Mouse (Mus musculus) neural tube, embryonic 15.5 days (tissue): Measurements from ENCODE around the gene Rccd1. TPM values are rescaled to one million over a fixed set of nuclear protein-coding genes. Genes with fewer than 3 reads are reported as not detected.
"Not testable (repeated sequence)": the region's sequence is repeated elsewhere in the genome, so short reads cannot be mapped to it uniquely, and the experiment has no call there.

ENCODE experiments used
- ATAC-seq: fragments of 200-750 bp; cut with Nextera tagmentation; 2 replicates; pipeline ENCODE4 v1.8.0; 2017; ENCODE audit warnings: mild to moderate bottlenecking, moderate TSS enrichment, moderate library complexity; ENCODE audit not compliant: low FRiP score
- H3K27ac ChIP-seq: fragments of 300-500 bp; sonication (generic); replicated peaks from 2 replicates; pipeline ENCODE4 v1.5.1; 2015; ENCODE audit warnings: mild to moderate bottlenecking, inconsistent platforms
- H3K27me3 ChIP-seq: fragments of 300-500 bp; sonication (generic); replicated peaks from 2 replicates; pipeline ENCODE4 v1.6.1; 2015; ENCODE audit warnings: inconsistent platforms
- H3K36me3 ChIP-seq: fragments of 300-500 bp; sonication (generic); 2 replicates; pipeline ENCODE4 v1.6.1; 2015; ENCODE audit warnings: inconsistent platforms
- H3K4me1 ChIP-seq: fragments of 300-500 bp; sonication (generic); 2 replicates; pipeline ENCODE4 v1.6.1; 2015; ENCODE audit warnings: inconsistent platforms
- H3K4me2 ChIP-seq: fragments of 300-500 bp; sonication (generic); 2 replicates; pipeline ENCODE4 v1.6.1; 2015; ENCODE audit warnings: inconsistent platforms, mild to moderate bottlenecking, moderate library complexity
- H3K4me3 ChIP-seq: fragments of 300-500 bp; sonication (generic); replicated peaks from 2 replicates; pipeline ENCODE4 v1.5.1; 2015; ENCODE audit warnings: mild to moderate bottlenecking, inconsistent platforms
- H3K9ac ChIP-seq: fragments of 300-500 bp; sonication (generic); replicated peaks from 2 replicates; pipeline ENCODE4 v1.6.1; 2015; ENCODE audit warnings: mild to moderate bottlenecking, inconsistent platforms
- H3K9me3 ChIP-seq: fragments of 300-500 bp; sonication (generic); replicated peaks from 2 replicates; pipeline ENCODE4 v1.6.1; 2016; ENCODE audit warnings: inconsistent platforms
- WGBS: fragments of 180-500 bp; shearing (Covaris S2); methylation state at CpG from one replicate; pipeline ENCODE4 v1.1.7; 2015; ENCODE audit warnings: mixed read lengths; 5-methylcytosine and 5-hydroxymethylcytosine counted together
- polyA plus RNA-seq: library from polyadenylated mRNA; unstranded; fragments of >200 nt; fragmentation: Nextera tagmentation; extraction: Ambion mirVana; gene quantifications from 2 replicates; pipeline ENCODE4 v1.2.1, GENCODE M21; 2015

Rccd1 gene
- polyA plus RNA-seq, 1 experiment from 2014 or later: 14.6 TPM

DNA sequence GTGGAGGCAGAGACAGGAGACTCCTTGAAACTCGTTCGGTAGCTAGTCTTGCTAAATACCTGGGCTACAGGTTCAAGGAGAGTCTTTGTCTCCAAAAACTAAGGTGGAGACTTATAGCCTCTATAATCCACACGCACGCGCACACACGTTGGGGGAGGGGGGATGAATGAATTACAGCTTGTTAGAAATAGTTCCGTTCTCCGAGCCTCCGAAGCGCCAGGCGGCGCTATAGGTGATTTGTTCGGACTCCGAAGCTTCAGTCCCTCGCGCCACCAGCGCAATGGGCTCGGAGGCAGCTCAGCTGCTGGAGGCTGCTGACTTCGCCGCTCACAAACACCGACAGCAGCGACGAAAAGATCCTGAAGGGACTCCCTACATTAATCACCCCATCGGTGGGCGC is 18.6 kb upstream of the Rccd1 start, which contains the start of gene Hddc3:
Gene Hddc3 (plus strand): TSS at position 247 of the 400 bp plus-strand sequence.
- H3K4me1 ChIP-seq: peaks cover 48% of the 10 kb centered on the region
- H3K27me3 ChIP-seq: no peaks in the 10 kb centered on the region
- peak within 1 kb of the TSS; percentile 46 for H3K4me3 ChIP-seq
- H3K27ac ChIP-seq: peak within 1 kb of the TSS; percentile 83
- H3K4me2 ChIP-seq: peak within 1 kb of the TSS; percentile 78
- ATAC-seq: peak; percentile 22; the same call in 1 of the 2 replicates
- no peaks in the 10 kb centered on the region for H3K9me3 ChIP-seq
- no peaks in the 10 kb centered on the region for H3K36me3 ChIP-seq
- WGBS: 1% methylated on average over 25 of the region's 25 CpGs
- H3K9ac ChIP-seq: peak within 1 kb of the TSS; percentile 60

DNA sequence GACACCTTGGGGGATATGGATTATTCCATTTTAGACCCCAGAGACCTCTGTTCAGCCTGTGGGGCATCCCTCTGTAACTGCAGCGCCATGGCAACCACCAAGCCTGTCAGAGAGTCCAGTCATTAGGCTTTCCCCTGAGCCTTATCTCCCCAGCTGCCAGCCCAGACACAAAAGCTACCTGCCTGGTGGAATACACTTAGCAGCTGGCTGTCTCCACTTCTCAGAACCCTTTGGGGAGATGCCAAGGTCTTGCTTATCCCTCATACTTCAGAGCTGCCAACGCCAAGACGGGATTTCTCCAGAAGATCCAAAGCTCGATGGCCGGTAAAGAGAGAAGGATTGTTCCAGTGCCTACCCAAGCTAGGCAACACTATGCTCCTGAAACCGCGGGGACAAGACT is 17.5 kb upstream of the Rccd1 start:
- no peaks in the 10 kb centered on the region for H3K9me3 ChIP-seq
- WGBS: 80% methylated on average over 7 of the region's 7 CpGs
- H3K4me3 ChIP-seq: no peak overlapping the region
- H3K27ac ChIP-seq: no peak overlapping the region
- peaks cover 56% of the 10 kb centered on the region for H3K4me1 ChIP-seq
- no peak for ATAC-seq
- no peak overlapping the region for H3K4me2 ChIP-seq
- no peak overlapping the region for H3K9ac ChIP-seq
- H3K36me3 ChIP-seq: peaks cover 9% of the 10 kb centered on the region
- H3K27me3 ChIP-seq: no peaks in the 10 kb centered on the region

DNA sequence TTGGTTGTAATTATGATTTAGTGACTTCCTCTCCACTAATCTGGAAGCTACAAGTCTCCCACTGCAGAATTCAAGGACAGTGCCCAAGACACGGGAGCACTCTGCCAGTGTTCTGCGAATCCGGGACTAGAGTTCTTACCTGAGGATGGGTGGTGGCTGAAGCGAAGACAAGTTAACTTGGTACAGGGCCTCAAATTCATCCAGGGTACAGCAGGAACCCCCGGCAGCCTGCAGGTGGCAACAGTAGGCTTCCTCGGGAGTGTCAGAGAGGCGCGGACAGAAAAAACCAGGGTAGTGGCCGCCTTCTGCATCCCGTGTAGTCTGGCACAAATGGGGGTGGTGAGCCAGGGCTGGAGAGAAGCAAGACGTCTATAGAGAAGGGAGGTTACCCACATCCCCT is 16.5 kb upstream of the Rccd1 start, which contains the start of gene Unc45a:
Gene Unc45a (minus strand): TSS at position 213 of the 400 bp plus-strand sequence.
- peak within 1 kb of the TSS; percentile 89 for H3K27ac ChIP-seq
- H3K4me3 ChIP-seq: peak within 1 kb of the TSS; percentile 56
- peaks cover 60% of the 10 kb centered on the region for H3K4me1 ChIP-seq
- no peaks in the 10 kb centered on the region for H3K27me3 ChIP-seq
- H3K36me3 ChIP-seq: peaks cover 19% of the 10 kb centered on the region
- peak; percentile 42 for ATAC-seq
- peak within 1 kb of the TSS; percentile 89 for H3K4me2 ChIP-seq
- 3% methylated on average over 11 of the region's 11 CpGs for WGBS
- peak within 1 kb of the TSS; percentile 61 for H3K9ac ChIP-seq
- H3K9me3 ChIP-seq: no peaks in the 10 kb centered on the region

DNA sequence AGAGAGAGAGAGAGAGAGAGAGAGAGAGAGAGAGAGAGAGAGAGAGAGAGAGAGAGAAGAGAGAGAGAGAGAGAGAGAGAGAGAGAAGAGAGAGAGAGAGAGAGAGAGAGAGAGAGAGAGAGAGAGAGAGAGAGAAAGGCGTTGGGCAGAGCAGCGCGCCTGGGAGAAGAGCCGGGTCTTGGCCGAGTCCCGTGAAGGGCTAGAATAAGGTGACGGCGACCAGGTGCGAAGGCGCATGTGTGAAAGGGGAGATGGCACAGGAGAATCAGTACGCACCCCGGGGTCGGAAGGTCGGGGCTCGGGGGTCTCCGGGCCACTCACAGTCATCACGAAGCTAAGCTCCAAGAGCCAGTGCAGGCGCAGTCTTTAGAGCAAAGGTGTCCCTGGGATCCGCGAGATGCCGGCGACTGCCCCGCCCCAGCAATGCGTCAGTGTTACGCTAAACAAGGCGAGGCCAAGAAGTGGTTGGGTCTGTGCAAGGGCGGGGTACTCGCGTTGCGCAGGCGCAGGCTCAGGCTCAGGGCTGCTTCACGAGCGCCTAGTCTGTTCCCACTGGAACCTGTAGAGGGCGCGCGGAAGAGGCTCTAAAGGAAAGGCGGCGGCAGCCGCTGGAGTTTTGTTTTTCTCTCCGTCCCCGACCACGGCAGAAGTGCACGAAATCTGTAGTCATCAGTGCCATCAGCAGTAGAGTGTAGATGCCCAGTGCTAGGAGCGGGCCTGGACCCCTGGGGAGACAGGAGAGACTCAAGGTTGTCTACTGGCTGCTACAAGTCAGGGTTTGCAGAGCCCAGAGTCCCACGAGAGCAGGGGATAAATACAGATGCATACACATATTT is 15.8 kb upstream of the Rccd1 start:
- ATAC-seq: peak; percentile 97
- Histone ChIP-seq H3K4me3 (peak overlapping the region; percentile 56), H3K9ac (peak overlapping the region; percentile 61), H3K4me2 (peak overlapping the region; percentile 89), H3K9me3 (no peaks in the 10 kb centered on the region), H3K4me1 (peaks cover 66% of the 10 kb centered on the region), H3K27me3 (no peaks in the 10 kb centered on the region), H3K36me3 (peaks cover 27% of the 10 kb centered on the region), H3K27ac (peak overlapping the region; percentile 89)
- under 1% methylated on average over 45 of the region's 45 CpGs for WGBS

DNA sequence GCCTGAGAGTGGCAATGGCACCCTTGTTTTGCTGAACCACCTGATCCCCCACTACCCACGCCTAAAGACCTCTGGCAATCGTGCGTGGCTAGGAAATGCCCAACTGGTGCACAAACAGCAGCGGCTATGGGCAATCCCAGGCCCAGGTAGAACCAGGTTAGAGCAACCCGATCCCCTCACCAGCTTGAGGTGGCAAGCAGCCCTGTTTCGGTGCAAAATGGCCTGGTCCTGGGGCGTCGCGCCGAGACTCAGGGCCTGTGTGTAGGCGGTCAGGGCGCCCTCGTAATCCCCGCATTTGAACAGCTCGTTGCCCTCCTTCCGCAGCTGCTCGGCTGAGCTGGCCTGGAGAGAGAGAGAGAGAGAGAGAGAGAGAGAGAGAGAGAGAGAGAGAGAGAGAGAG is 15.1 kb upstream of the Rccd1 start:
- peak; percentile 23; the same call in 1 of the 2 replicates for ATAC-seq
- Histone ChIP-seq H3K4me1 (peaks cover 66% of the 10 kb centered on the region), H3K9me3 (no peaks in the 10 kb centered on the region), H3K9ac (peak overlapping the region; percentile 86), H3K4me3 (peak overlapping the region; percentile 56), H3K27ac (peak overlapping the region; percentile 85), H3K4me2 (peak overlapping the region; percentile 89), H3K27me3 (no peaks in the 10 kb centered on the region), H3K36me3 (peaks cover 34% of the 10 kb centered on the region)
- 5% methylated on average over 17 of the region's 17 CpGs for WGBS

DNA sequence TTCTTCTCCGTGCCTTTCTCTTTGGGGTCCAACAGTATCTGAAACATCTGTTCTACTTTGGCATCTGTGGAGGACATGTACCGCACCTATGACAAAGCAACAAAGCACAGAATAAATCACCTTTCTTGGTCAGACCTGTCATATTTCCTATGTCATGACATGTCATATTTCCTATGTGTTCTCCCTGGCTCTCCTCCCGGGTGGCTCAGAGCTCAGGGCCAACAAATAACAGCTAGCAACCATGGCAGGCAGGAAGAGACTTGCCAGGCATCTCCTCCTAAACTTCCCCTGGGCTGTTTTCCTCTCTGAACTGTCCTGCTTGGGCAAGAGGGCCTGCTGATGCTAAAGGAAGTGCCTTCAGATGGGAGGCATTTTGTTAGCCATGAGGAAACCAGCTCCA is 12.7 kb upstream of the Rccd1 start:
- H3K27me3 ChIP-seq: no peaks in the 10 kb centered on the region
- no peak overlapping the region for H3K27ac ChIP-seq
- no peaks in the 10 kb centered on the region for H3K9me3 ChIP-seq
- H3K4me2 ChIP-seq: no peak overlapping the region
- ATAC-seq: no peak
- H3K4me3 ChIP-seq: no peak overlapping the region
- peaks cover 56% of the 10 kb centered on the region for H3K36me3 ChIP-seq
- H3K9ac ChIP-seq: no peak overlapping the region
- H3K4me1 ChIP-seq: peaks cover 50% of the 10 kb centered on the region
- WGBS: 97% methylated on average over 3 of the region's 3 CpGs

DNA sequence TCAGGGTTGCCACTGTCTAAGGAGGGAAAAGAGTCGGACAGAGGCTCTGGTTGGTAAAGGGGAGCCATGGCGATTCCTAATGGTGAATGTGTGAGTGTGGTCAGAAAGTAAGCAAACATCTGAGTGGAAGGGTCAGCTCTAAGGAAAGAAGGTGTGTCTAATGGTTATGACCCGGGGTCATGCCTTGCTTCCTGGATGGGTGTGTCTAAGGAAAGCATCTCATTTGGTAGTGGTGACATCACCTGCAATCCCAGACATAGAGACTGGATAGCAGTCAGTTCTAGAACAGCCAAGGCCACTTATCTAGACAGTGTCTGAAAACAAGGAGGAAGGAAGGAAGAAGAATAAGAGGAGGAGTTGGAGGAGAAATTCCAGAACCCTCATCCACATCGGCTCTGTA is 10.6 kb upstream of the Rccd1 start:
- Histone ChIP-seq H3K4me2 (no peak overlapping the region), H3K4me1 (peaks cover 34% of the 10 kb centered on the region), H3K9ac (no peak overlapping the region), H3K27me3 (no peaks in the 10 kb centered on the region), H3K4me3 (no peak overlapping the region), H3K27ac (no peak overlapping the region), H3K9me3 (no peaks in the 10 kb centered on the region), H3K36me3 (peaks cover 77% of the 10 kb centered on the region)
- WGBS: 91% methylated on average over 4 of the region's 4 CpGs
- ATAC-seq: no peak

DNA sequence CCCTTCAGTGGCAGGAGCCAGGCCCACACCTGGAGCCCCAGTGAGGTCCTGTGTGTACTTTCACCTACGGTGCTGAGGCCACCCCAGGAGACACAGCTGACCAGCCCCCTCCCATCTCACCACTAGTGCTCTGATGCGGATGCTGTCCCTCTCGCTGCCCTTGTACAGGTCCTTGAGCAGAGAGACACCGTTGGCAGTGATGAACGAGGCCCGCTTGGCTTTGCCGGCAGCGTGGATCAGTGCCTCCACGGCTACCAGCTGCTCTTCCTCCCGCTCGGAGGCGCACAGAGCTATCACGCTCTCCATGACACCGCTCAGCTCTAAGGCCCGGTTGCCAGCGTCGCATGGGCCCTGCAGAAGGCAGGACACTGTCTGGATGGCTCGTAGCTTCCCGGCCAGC is 7.2 kb upstream of the Rccd1 start:
- ATAC-seq: no peak
- H3K4me2 ChIP-seq: no peak overlapping the region
- H3K27ac ChIP-seq: no peak overlapping the region
- no peaks in the 10 kb centered on the region for H3K9me3 ChIP-seq
- no peaks in the 10 kb centered on the region for H3K27me3 ChIP-seq
- no peak overlapping the region for H3K4me3 ChIP-seq
- H3K4me1 ChIP-seq: peaks cover 10% of the 10 kb centered on the region; the same call in 1 of the 2 replicates
- H3K36me3 ChIP-seq: peaks cover 98% of the 10 kb centered on the region
- no peak overlapping the region for H3K9ac ChIP-seq
- 93% methylated on average over 19 of the region's 19 CpGs for WGBS

DNA sequence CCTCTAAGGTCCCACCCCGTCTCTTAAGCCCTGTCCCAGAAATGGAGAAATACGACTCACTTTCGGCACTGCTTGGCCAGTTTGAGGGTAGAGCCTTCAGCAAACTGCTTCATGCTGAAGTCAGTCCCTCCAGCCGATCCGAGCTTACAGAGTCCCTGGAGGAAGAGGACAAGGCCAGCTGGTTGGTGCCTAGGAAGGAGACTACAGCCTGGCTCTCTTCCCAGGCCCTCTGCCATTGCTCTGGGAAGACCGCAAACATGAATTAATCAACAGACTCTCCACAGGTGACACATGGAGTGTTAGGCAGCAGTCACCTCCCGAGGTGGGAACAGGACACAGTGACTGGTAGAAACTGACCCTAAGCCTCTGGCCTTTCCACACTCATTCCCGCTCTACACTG is 6.0 kb upstream of the Rccd1 start:
- no peaks in the 10 kb centered on the region for H3K27me3 ChIP-seq
- no peaks in the 10 kb centered on the region for H3K9me3 ChIP-seq
- WGBS: 84% methylated on average over 8 of the region's 8 CpGs
- H3K36me3 ChIP-seq: peaks cover 98% of the 10 kb centered on the region
- H3K9ac ChIP-seq: no peak overlapping the region
- H3K4me3 ChIP-seq: no peak overlapping the region
- H3K4me1 ChIP-seq: peaks cover 1% of the 10 kb centered on the region; the same call in 1 of the 2 replicates
- ATAC-seq: no peak
- no peak overlapping the region for H3K27ac ChIP-seq
- H3K4me2 ChIP-seq: no peak overlapping the region

DNA sequence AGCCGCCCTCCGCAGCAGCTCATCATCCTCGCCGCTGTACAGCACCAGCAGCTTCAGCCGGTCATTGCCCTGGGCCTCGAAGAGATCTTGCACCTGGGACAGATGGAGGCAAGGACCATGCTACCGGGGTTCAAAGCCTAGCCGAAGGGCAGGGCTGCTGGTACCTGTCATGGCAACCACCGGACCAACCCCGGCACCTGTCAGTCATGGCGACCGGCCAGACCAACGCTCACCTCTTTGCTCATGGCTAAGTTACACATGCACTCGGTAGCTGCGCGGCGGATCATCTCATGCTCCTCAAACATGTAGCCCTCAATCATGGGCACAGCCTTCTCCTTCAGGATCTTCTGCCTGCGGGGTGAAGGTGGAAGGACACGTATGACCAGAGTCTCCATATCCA is 1.8 kb upstream of the Rccd1 start:
- Histone ChIP-seq H3K36me3 (peaks cover 62% of the 10 kb centered on the region), H3K27me3 (no peaks in the 10 kb centered on the region), H3K27ac (no peak overlapping the region), H3K4me2 (no peak overlapping the region), H3K9ac (no peak overlapping the region), H3K9me3 (no peaks in the 10 kb centered on the region), H3K4me1 (peaks cover 24% of the 10 kb centered on the region), H3K4me3 (no peak overlapping the region)
- WGBS: 97% methylated on average over 19 of the region's 19 CpGs
- ATAC-seq: no peak

DNA sequence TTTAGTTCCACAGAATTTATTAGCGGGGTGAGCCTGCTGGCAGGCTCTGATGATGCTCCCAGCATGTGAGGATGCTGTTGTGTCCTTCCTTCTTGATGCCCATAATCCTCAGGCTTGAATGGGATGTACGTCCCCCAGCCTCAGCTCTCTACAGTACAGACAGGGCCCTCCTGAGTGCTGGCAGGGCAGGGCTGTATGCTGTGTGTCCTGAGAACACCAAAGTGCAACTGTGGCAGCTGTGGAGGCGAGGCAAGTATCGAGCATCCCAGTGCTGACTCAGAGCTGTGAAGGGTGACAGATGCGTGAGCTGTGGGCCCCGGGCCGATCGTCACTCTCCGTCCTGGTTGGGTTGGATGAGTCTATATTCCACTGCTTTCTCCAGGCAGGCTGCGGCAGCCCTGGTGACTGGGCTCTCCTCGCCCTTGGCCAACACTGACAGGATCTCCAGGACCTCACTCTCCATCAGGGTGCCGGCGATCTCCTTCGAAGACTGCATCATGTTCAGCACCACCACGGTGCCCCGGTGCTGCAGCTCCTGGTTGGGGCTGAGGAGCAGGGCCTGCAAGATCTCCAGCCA is 1.1 kb upstream of the Rccd1 start:
- Histone ChIP-seq H3K36me3 (peaks cover 58% of the 10 kb centered on the region), H3K4me2 (no peak overlapping the region)
- WGBS: 96% methylated on average over 16 of the region's 16 CpGs

DNA sequence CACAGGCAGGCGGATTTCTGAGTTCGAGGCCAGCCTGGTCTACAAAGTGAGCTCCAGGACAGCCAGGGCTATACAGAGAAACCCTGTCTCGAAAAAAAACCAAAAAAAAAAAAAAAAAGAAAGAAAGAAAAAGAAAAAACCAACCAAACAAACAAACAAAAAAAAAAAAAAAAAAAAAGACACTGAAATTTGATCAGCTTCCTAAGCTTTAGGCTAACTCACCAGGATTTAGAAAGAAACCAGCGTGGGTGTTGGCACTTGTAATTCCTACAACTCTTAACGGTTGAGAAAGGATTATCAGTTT is 514 bp upstream of the Rccd1 start:
- Histone ChIP-seq H3K4me3 (peak overlapping the region; percentile 69; the same call in 1 of the 2 replicates), H3K36me3 (peaks cover 57% of the 10 kb centered on the region), H3K4me1 (peaks cover 24% of the 10 kb centered on the region), H3K4me2 (peak overlapping the region; percentile 82), H3K27ac (peak overlapping the region; percentile 96)
- not testable (repeated sequence) for H3K9ac ChIP-seq, H3K9me3 ChIP-seq, H3K27me3 ChIP-seq, ATAC-seq
- WGBS: 56% methylated on average over 5 of the region's 5 CpGs

More for the DNA sequence above, 1.1 kb upstream of the Rccd1 start:
- ATAC-seq: no peak
- no peak overlapping the region for H3K9ac ChIP-seq
- H3K4me3 ChIP-seq: no peak overlapping the region
- no peaks in the 10 kb centered on the region for H3K27me3 ChIP-seq
- no peak overlapping the region for H3K27ac ChIP-seq
- peaks cover 24% of the 10 kb centered on the region for H3K4me1 ChIP-seq
- H3K9me3 ChIP-seq: no peaks in the 10 kb centered on the region
